Mouse (Mus musculus) CH12.LX (cell line): Measurements from ENCODE around the gene Adamtsl3.

Experiments
- POLR2A ChIP-seq: IDR thresholded peaks from 2 replicates; pipeline ENCODE4 v1.6.1; 2011; ENCODE audit warnings: low read depth, mild to moderate bottlenecking, improper control_type of control experiment, low read length
- USF2 ChIP-seq: conservative IDR thresholded peaks from 2 replicates; pipeline ENCODE4 v1.6.1; 2011; ENCODE audit warnings: low read depth, low read length, improper control_type of control experiment

DNA sequence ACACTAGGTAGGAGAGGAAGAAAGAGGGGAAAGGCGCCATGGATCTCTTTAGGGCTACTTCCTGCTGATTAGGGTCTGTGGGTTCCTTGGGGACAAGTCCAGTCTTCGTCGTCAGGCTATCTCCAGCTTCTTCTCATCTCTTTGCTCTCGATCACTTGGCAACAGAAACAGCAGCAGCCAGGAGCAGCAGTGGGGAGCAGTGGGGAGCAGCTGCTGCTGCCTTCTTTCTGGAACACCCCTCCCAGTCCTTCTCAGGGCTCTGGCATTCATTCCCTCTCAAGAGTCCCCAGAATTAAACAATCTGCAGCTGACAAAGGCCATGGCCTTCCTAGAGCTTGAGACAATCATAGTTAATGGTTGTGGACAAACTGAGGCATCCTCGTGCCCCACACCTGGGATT is 7.6 kb upstream of the Adamtsl3 start:
- TF ChIP-seq POLR2A = no peak
- no peak for TF ChIP-seq USF2
